In the genomic region with DNA sequence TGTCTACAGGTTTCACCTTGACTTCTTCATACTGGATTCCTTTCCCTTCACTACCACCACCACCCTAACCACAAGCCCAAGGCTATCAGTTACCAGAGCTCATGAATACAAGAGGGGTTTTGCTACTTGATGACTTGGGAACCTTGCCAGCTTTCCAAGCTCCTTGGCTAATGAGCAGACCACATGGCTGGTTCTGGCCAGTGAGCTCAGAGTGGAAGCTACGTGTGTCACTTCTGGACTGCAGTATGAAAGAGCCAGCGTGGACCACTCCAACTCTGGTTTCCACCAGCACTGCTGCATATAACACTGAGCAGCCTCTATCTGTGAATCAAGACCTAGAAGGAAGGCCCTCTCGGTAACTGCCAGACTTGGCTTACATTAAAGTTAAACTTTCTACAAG, we compare ENCODE assay signal across 16 mouse cellular contexts.
DNase-seq lines count a peak whose midpoint lies in the region; ATAC-seq and TF ChIP-seq lines count a peak whose summit lies in the region.
"Had no signal": no experiment of that assay in that cellular context is flagged by ENCODE, and none has a peak within 500 bp of the region (broad histone marks: within the 10 kb centered on the region; RNA-seq: fewer than 3 reads in every experiment).

No protein-coding gene starts in this region.

- intact Hi-C loops in gastrocnemius, postnatal 14 days (cut with DNase I; ENCODE audit: low total_unique reads) = no loop called here
- intact Hi-C loops in gastrocnemius, postnatal 36 days (cut with DNase I) = no loop called here

- no peak for TF ChIP-seq CTCF in layer of hippocampus, adult 2 months (conservative IDR thresholded peaks at IDR 0.05)

- no peak overlapping the region for H3K9ac ChIP-seq in kidney, embryonic 14.5 days (ENCODE audit: low read depth, low read length)
- H3K9ac ChIP-seq: liver, embryonic 15.5 days; neural tube, embryonic 12.5 days had no signal

- no peak overlapping the region for H3K4me2 ChIP-seq in kidney, embryonic 14.5 days (replicated peaks; ENCODE audit: low read depth, low read length)
- H3K4me2 ChIP-seq: liver, embryonic 15.5 days; neural tube, embryonic 12.5 days had no signal

- H3K4me1 ChIP-seq in kidney, embryonic 14.5 days (ENCODE audit: control insufficient read depth, insufficient read depth, low read length) = no peaks in the 10 kb centered on the region
- H3K4me1 ChIP-seq: liver, embryonic 15.5 days; neural tube, embryonic 12.5 days had no signal

- no peak for ATAC-seq in kidney, embryonic 14.5 days (ENCODE audit: low FRiP score, low TSS enrichment)
- ATAC-seq: activated CD4-positive, CD25-positive, alpha-beta regulatory T cell, adult 4 months; midbrain, embryonic 16.5 days had no signal

- WGBS in kidney, embryonic 14.5 days = 80% methylated on average over 3 of the region's 3 CpGs

- no peaks in the 10 kb centered on the region for H3K36me3 ChIP-seq in kidney, embryonic 14.5 days (ENCODE audit: control insufficient read depth, insufficient read depth, low read length)
- H3K36me3 ChIP-seq: liver, embryonic 15.5 days; neural tube, embryonic 12.5 days had no signal

- no peak overlapping the region for H3K27ac ChIP-seq in kidney, embryonic 14.5 days (ENCODE audit: low read depth, low read length)
- H3K27ac ChIP-seq in layer of hippocampus, adult 2 months = no peak overlapping the region
- H3K27ac ChIP-seq: liver, embryonic 15.5 days; neural tube, embryonic 12.5 days; stomach, postnatal 0 days had no signal

- H3K27me3 ChIP-seq in kidney, embryonic 14.5 days (ENCODE audit: control insufficient read depth, insufficient read depth, low read length) = no peaks in the 10 kb centered on the region
- H3K27me3 ChIP-seq: liver, embryonic 15.5 days; neural tube, embryonic 12.5 days had no signal

- no peak overlapping the region for H3K4me3 ChIP-seq in kidney, embryonic 14.5 days (ENCODE audit: low read length)
- H3K4me3 ChIP-seq in layer of hippocampus, adult 2 months = no peak overlapping the region
- H3K4me3 ChIP-seq: liver, embryonic 15.5 days; neural tube, embryonic 12.5 days had no signal

- H3K9me3 ChIP-seq in kidney, embryonic 14.5 days (ENCODE audit: control insufficient read depth, low read length) = no peaks in the 10 kb centered on the region
- H3K9me3 ChIP-seq: liver, embryonic 15.5 days; neural tube, embryonic 12.5 days had no signal

- peak; percentile 6 for DNase-seq in gastrocnemius, postnatal 14 days
- no peak for DNase-seq in gastrocnemius, postnatal 36 days
- peak; percentile 17 for DNase-seq in kidney, adult 18-20 months
- peak; percentile 13 to 34 for DNase-seq in kidney, adult 8-10 months
- DNase-seq in kidney, postnatal 14 days = peak; percentile 20
- no peak for DNase-seq in layer of hippocampus, adult 2 months (ENCODE audit: low spot score in 2 of 2)
- DNase-seq in adrenal gland, postnatal 10 days = no peak
- DNase-seq: cerebellum, adult 11-12 months; layer of hippocampus, adult 9-11 months; thymus, postnatal 36 days had no signal

Comparison
In these comparisons a context has a peak if more than half of its experiments do, and no peak if none do; other contexts are left out.
1. DNase-seq: peak in gastrocnemius, postnatal 14 days (single experiment), kidney, adult 18-20 months (single experiment), kidney, adult 8-10 months (2 of 2) and kidney, postnatal 14 days (single experiment); none in gastrocnemius, postnatal 36 days (0 of 2), layer of hippocampus, adult 2 months (0 of 2) and adrenal gland, postnatal 10 days (single experiment).